Mouse (Mus musculus): ENCODE measurements around the gene Dtnb. TPM values are rescaled to one million over a fixed set of nuclear protein-coding genes. Genes with fewer than 3 reads are reported as not detected.

Gene Dtnb
- total and polyA plus RNA-seq, 2 experiments = 11.7 to 35.6 TPM

DNA sequence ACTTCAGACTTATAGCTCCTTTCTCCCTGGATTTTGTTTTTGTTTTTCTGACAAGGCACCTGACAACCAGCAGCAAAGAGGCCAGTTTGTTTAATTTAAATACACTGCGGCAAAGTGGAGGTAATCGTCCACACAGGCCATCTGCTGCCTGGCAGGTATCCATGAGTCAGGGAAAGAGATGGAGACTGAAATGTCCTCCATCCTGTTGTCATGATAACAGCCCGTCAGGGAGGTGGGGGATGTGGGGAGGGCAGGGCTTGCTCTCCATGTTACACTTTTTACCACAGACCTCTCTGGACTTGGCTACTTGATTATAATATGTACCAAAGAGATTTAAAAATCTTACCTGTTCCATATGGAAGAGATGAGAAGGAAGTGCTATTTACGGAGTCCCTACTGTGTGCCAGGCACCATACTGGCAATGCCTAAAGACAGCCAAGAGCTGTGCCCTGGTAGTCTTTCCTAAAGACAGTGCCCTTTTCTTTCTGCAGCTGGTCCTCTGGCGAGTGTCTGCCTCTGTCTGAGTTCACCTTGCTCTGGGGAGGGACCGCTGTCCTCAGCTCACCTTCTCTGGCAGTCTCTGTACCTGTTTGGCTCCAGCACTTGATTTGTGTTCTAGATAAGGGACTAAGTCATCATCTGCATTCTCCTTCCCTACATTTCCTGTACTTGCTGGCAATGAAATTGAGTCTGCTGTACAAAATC lies 189.6 kb downstream of the Dtnb start:
- DNase-seq (ENCODE audit: extremely low read depth, low read depth, low spot score) = peak; percentile 32
- Histone ChIP-seq H3K27me3 (ENCODE audit: control insufficient read depth, insufficient read depth, low read length) (no peaks in the 10 kb centered on the region), H3K36me3 (ENCODE audit: control insufficient read depth, insufficient read depth, low read length) (no peaks in the 10 kb centered on the region; the same call in 1 of the 2 replicates), H3K4me3 (ENCODE audit: insufficient read depth, low read depth, low read length) (no peak overlapping the region), H3K79me2 (ENCODE audit: control insufficient read depth, insufficient read depth, low read length) (no peaks in the 10 kb centered on the region), H3K9ac (ENCODE audit: low read depth, low read length) (no peak overlapping the region), H3K4me1 (ENCODE audit: control insufficient read depth, insufficient read depth, low read length) (no peaks in the 10 kb centered on the region; the same call in 1 of the 2 replicates), H3K27ac (replicated peaks; ENCODE audit: insufficient read depth, low read depth, low read length) (no peak overlapping the region)
- no peak for TF ChIP-seq CTCF (IDR thresholded peaks at IDR 0.05; ENCODE audit: low read depth, low read length)
- no peak for TF ChIP-seq POLR2A (IDR thresholded peaks at IDR 0.05; ENCODE audit: extremely low read depth, insufficient read depth, low read length)
- WGBS = 64% methylated on average over 6 of the region's 6 CpGs

DNA sequence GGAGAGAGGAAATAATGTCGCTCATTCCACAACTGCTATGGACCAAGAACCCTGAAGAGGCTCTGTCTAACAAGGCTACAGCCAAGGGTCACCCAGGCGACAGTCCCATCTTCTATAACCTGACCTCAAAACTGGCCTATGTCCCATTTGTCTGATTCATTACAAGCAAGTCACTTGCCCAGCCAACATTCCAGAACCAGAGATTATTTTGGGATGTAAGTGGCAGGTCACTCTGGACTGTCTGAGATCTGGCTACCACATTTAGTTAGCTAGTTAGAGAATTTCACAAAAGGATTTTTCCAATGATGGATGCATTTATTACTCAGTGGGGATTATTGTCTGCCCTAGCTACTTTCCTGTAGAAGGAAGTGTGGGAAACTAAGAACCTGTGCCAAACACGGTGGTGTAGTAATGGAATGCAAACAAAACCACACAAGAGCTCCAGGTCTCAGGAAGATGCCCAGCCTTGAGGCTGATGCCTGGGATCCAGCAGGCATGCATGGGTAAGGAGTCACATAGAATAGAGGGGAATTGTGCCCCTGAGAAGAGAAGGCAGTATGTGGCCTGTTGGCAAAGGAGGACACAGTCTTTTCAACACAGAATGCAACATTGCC lies 192.1 kb downstream of the Dtnb start:
- no peaks in the 10 kb centered on the region for H3K27me3 ChIP-seq (ENCODE audit: control insufficient read depth, insufficient read depth, low read length)
- H3K79me2 ChIP-seq (ENCODE audit: control insufficient read depth, insufficient read depth, low read length) = no peaks in the 10 kb centered on the region
- peak; percentile 51 for DNase-seq (ENCODE audit: extremely low read depth, low read depth, low spot score)
- TF ChIP-seq CTCF (IDR thresholded peaks at IDR 0.05; ENCODE audit: low read depth, low read length) = no peak
- no peak for TF ChIP-seq POLR2A (IDR thresholded peaks at IDR 0.05; ENCODE audit: extremely low read depth, insufficient read depth, low read length)
- H3K4me1 ChIP-seq (ENCODE audit: control insufficient read depth, insufficient read depth, low read length) = no peaks in the 10 kb centered on the region; the same call in 1 of the 2 replicates
- 39% methylated on average over 3 of the region's 3 CpGs for whole genome bisulfite sequencing
- H3K36me3 ChIP-seq (ENCODE audit: control insufficient read depth, insufficient read depth, low read length) = no peaks in the 10 kb centered on the region
- H3K4me3 ChIP-seq (ENCODE audit: insufficient read depth, low read depth, low read length) = no peak overlapping the region
- no peak overlapping the region for H3K27ac ChIP-seq (replicated peaks; ENCODE audit: insufficient read depth, low read depth, low read length)
- no peak overlapping the region for H3K9ac ChIP-seq (ENCODE audit: low read depth, low read length)

DNA sequence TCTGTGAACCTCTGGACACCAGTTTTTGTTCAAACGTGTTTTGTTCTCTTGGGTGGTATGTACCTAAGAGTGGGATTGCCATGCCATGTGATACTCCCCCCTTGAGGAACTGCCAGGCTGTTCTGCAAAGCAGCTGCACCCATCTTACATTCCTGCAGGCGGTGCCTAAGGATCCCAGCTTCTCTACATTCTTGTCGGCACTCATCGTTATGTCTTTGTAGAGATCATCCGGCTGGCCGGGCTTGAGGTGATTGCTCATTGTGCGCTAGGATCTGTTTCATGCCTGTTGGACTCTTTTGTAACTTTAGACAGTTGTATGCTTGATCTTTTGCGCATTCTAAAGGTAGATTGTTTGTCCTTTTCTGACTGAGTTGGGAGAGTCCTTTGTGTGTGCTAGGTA lies 195.2 kb downstream of the Dtnb start:
- no peak for DNase-seq (ENCODE audit: extremely low read depth, low read depth, low spot score)
- WGBS = 97% methylated on average over 8 of the region's 8 CpGs
- H3K36me3 ChIP-seq (ENCODE audit: control insufficient read depth, insufficient read depth, low read length) = no peaks in the 10 kb centered on the region
- no peaks in the 10 kb centered on the region for H3K27me3 ChIP-seq (ENCODE audit: control insufficient read depth, insufficient read depth, low read length)
- H3K4me3 ChIP-seq (ENCODE audit: insufficient read depth, low read depth, low read length) = no peak overlapping the region
- H3K27ac ChIP-seq (replicated peaks; ENCODE audit: insufficient read depth, low read depth, low read length) = no peak overlapping the region
- H3K4me1 ChIP-seq (ENCODE audit: control insufficient read depth, insufficient read depth, low read length) = no peaks in the 10 kb centered on the region; the same call in 1 of the 2 replicates
- TF ChIP-seq POLR2A (IDR thresholded peaks at IDR 0.05; ENCODE audit: extremely low read depth, insufficient read depth, low read length) = no peak
- no peak for TF ChIP-seq CTCF (IDR thresholded peaks at IDR 0.05; ENCODE audit: low read depth, low read length)
- no peaks in the 10 kb centered on the region for H3K79me2 ChIP-seq (ENCODE audit: control insufficient read depth, insufficient read depth, low read length)
- H3K9ac ChIP-seq (ENCODE audit: low read depth, low read length) = no peak overlapping the region

DNA sequence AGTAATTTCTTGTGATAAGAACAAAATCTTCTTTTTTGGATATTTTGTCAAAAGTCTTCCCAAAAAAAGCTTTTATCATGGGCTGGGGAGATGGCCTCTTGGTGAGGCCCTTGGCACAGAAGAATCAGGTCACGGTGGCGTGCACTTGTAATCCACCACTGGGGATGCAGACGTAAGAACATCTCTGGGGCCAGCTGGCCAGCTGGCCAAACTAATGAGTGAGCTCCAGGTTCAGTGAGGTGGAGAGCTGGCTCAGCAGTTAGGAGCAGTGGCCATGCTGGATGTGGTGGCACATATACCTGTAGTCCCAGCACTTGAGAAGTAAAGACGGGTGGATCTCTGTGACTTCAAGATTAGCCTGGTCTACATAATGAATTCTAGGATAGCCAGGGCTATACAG lies 196.2 kb downstream of the Dtnb start:
- Histone ChIP-seq H3K36me3 (ENCODE audit: control insufficient read depth, insufficient read depth, low read length) (no peaks in the 10 kb centered on the region), H3K27ac (replicated peaks; ENCODE audit: insufficient read depth, low read depth, low read length) (no peak overlapping the region), H3K9ac (ENCODE audit: low read depth, low read length) (no peak overlapping the region), H3K4me1 (ENCODE audit: control insufficient read depth, insufficient read depth, low read length) (no peaks in the 10 kb centered on the region; the same call in 1 of the 2 replicates), H3K27me3 (ENCODE audit: control insufficient read depth, insufficient read depth, low read length) (no peaks in the 10 kb centered on the region), H3K79me2 (ENCODE audit: control insufficient read depth, insufficient read depth, low read length) (no peaks in the 10 kb centered on the region), H3K4me3 (ENCODE audit: insufficient read depth, low read depth, low read length) (no peak overlapping the region)
- DNase-seq (ENCODE audit: extremely low read depth, low read depth, low spot score) = no peak
- WGBS = 92% methylated on average over 4 of the region's 4 CpGs
- no peak for TF ChIP-seq CTCF (IDR thresholded peaks at IDR 0.05; ENCODE audit: low read depth, low read length)
- no peak for TF ChIP-seq POLR2A (IDR thresholded peaks at IDR 0.05; ENCODE audit: extremely low read depth, insufficient read depth, low read length)

- H3K36me3 ChIP-seq (ENCODE audit: control insufficient read depth, insufficient read depth, low read length) = no peaks in the 10 kb centered on the region
- no peak overlapping the region for H3K4me3 ChIP-seq (ENCODE audit: insufficient read depth, low read depth, low read length)
- TF ChIP-seq POLR2A (IDR thresholded peaks at IDR 0.05; ENCODE audit: extremely low read depth, insufficient read depth, low read length) (no peak), CTCF (IDR thresholded peaks at IDR 0.05; ENCODE audit: low read depth, low read length) (no peak)
- no peak overlapping the region for H3K27ac ChIP-seq (replicated peaks; ENCODE audit: insufficient read depth, low read depth, low read length)
- H3K9ac ChIP-seq (ENCODE audit: low read depth, low read length) = no peak overlapping the region
- H3K79me2 ChIP-seq (ENCODE audit: control insufficient read depth, insufficient read depth, low read length) = no peaks in the 10 kb centered on the region
- H3K27me3 ChIP-seq (ENCODE audit: control insufficient read depth, insufficient read depth, low read length) = no peaks in the 10 kb centered on the region
- H3K4me1 ChIP-seq (ENCODE audit: control insufficient read depth, insufficient read depth, low read length) = no peaks in the 10 kb centered on the region
- no peak for DNase-seq (ENCODE audit: extremely low read depth, low read depth, low spot score)
- WGBS = 90% methylated on average over 2 of the region's 2 CpGs
These were observed 198.4 kb downstream of the Dtnb start for GRCm38 (mm10) chr12:3770546-3770945.

DNA sequence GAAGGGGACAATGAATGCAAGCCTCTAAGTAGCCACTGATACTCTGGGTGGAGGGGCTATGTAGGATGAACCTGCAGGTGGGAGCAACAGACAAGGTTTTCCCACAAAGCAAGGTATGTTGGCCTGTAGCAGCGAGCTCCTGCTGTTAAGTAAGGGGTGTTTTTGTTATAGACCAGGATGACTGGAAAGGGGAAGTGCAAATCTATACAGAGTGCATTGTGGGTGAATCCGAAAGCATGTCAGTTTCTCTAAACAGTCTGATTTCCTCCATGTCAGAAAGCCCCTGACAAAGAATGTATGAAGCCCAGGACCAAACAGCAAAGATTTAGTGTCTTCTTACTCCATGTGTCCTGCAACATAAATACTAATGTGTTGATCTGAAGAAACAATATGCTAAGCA lies 198.9 kb downstream of the Dtnb start:
- Histone ChIP-seq H3K4me3 (ENCODE audit: insufficient read depth, low read depth, low read length) (no peak overlapping the region), H3K27ac (replicated peaks; ENCODE audit: insufficient read depth, low read depth, low read length) (no peak overlapping the region), H3K27me3 (ENCODE audit: control insufficient read depth, insufficient read depth, low read length) (no peaks in the 10 kb centered on the region), H3K9ac (ENCODE audit: low read depth, low read length) (no peak overlapping the region), H3K4me1 (ENCODE audit: control insufficient read depth, insufficient read depth, low read length) (no peaks in the 10 kb centered on the region), H3K36me3 (ENCODE audit: control insufficient read depth, insufficient read depth, low read length) (no peaks in the 10 kb centered on the region), H3K79me2 (ENCODE audit: control insufficient read depth, insufficient read depth, low read length) (no peaks in the 10 kb centered on the region)
- no peak for TF ChIP-seq POLR2A (IDR thresholded peaks at IDR 0.05; ENCODE audit: extremely low read depth, insufficient read depth, low read length)
- TF ChIP-seq CTCF (IDR thresholded peaks at IDR 0.05; ENCODE audit: low read depth, low read length) = no peak
- DNase-seq (ENCODE audit: extremely low read depth, low read depth, low spot score) = no peak
- WGBS = 87% methylated on average over 2 of the region's 2 CpGs

Measured in liver, adult 2 months (tissue).